Comparison of ENCODE assay signal across 8 mouse cellular contexts in the genomic region with DNA sequence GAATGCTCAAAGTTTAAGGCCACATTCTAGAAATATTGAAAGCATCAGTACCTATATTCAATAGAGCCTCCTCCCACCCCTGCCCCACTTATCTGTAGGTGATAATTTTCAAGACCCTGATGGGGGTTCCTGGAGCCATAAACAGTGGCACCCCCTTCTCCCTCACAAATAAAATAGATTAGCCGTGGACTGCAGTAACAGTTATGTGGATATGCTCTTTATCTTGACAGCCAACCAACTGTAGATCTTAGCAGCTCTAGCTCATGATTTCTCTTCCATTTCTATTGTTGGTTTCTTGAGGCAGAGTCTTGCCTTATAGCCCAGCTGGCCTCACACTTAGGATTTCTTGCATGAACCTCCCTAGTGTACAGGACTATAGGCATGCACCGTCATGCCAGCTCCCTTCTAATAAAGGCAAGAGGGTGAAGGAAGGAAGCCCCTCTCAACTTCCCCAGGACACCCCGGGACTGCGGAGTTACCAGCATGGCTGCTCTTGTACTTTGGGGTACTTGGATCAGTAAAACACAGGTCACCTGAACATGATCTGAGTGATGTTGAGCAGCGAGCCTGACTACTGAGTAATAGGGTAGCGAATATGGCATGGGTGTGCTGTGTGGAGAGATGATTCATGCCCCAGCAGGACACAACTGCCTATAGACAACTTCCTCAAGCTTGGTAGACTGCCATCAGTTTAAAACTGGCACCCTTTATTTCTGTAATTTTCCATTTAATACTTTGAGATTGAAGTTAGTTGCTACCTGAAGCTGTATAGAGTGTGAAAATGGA.
DNase-seq lines count a peak whose midpoint lies in the region; ATAC-seq lines count a peak whose summit lies in the region.

No protein-coding gene starts in this region.

- ATAC-seq in heart, embryonic 13.5 days (ENCODE audit: extremely low read depth, insufficient number of reproducible peaks, low FRiP score, low TSS enrichment), result no peak
- ATAC-seq in hindbrain, embryonic 14.5 days (ENCODE audit: low FRiP score), result no peak
- no peak for ATAC-seq in midbrain, embryonic 12.5 days (ENCODE audit: low FRiP score, low read depth)

- H3K27ac ChIP-seq in heart, embryonic 13.5 days (replicated peaks), result peak overlapping the region; percentile 85
- H3K27ac ChIP-seq in brown adipose tissue, adult 24 weeks (replicated peaks; ENCODE audit: low read depth, low read length), result peak overlapping the region; percentile 39; the same call in 1 of the 2 replicates
- H3K27ac ChIP-seq in hindbrain, embryonic 14.5 days, result peak overlapping the region; percentile 53
- peak overlapping the region; percentile 58 for H3K27ac ChIP-seq in midbrain, embryonic 12.5 days (replicated peaks)

- H3K27me3 ChIP-seq in heart, embryonic 13.5 days (replicated peaks), result no peaks in the 10 kb centered on the region
- no peaks in the 10 kb centered on the region for H3K27me3 ChIP-seq in hindbrain, embryonic 14.5 days (ENCODE audit: control insufficient read depth, insufficient read depth, low read length)
- no peaks in the 10 kb centered on the region for H3K27me3 ChIP-seq in midbrain, embryonic 12.5 days

- no peak for DNase-seq in heart, adult 18-20 months
- no peak for DNase-seq in hindbrain, embryonic 14.5 days (ENCODE audit: low spot score)
- DNase-seq in layer of hippocampus, postnatal 25 days (ENCODE audit: extremely low spot score in 1 of 2, low spot score in 1 of 2), result no peak
- DNase-seq in thymus, postnatal 10 days (ENCODE audit: low spot score in 2 of 2), result no peak
- no peak for DNase-seq in adipocyte (ENCODE audit: low spot score)

- 73% methylated on average over 6 of the region's 6 CpGs for whole genome bisulfite sequencing in heart, embryonic 13.5 days
- WGBS in hindbrain, embryonic 14.5 days, result 83% methylated on average over 6 of the region's 6 CpGs
- WGBS in midbrain, embryonic 12.5 days, result 84% methylated on average over 6 of the region's 6 CpGs

- H3K36me3 ChIP-seq in heart, embryonic 13.5 days, result peaks cover 25% of the 10 kb centered on the region
- no peaks in the 10 kb centered on the region; the same call in 1 of the 2 replicates for H3K36me3 ChIP-seq in hindbrain, embryonic 14.5 days (replicated peaks; ENCODE audit: control insufficient read depth, insufficient read depth)
- no peaks in the 10 kb centered on the region for H3K36me3 ChIP-seq in midbrain, embryonic 12.5 days

- H3K9ac ChIP-seq in heart, embryonic 13.5 days, result 0 out of 2 replicates have a peak overlapping the region, but pooled peaks have one; percentile 40
- no peak overlapping the region for H3K9ac ChIP-seq in hindbrain, embryonic 14.5 days
- no peak overlapping the region for H3K9ac ChIP-seq in midbrain, embryonic 12.5 days (replicated peaks)

- H3K9me3 ChIP-seq in heart, embryonic 13.5 days, result peaks cover 5% of the 10 kb centered on the region
- H3K9me3 ChIP-seq in hindbrain, embryonic 14.5 days (ENCODE audit: control insufficient read depth, low read length), result no peaks in the 10 kb centered on the region
- H3K9me3 ChIP-seq in midbrain, embryonic 12.5 days, result peaks cover 3% of the 10 kb centered on the region; the same call in 1 of the 2 replicates

- peaks cover 38% of the 10 kb centered on the region for H3K4me1 ChIP-seq in heart, embryonic 13.5 days
- peaks cover 19% of the 10 kb centered on the region for H3K4me1 ChIP-seq in brown adipose tissue, adult 24 weeks (ENCODE audit: control insufficient read depth, insufficient read depth, insufficient read length, low read length)
- H3K4me1 ChIP-seq in hindbrain, embryonic 14.5 days (replicated peaks; ENCODE audit: control insufficient read depth, insufficient read depth, low read length), result 0 out of 2 replicates have a peak, but pooled peaks cover 12% of the 10 kb centered on the region
- peaks cover 21% of the 10 kb centered on the region for H3K4me1 ChIP-seq in midbrain, embryonic 12.5 days

- H3K4me2 ChIP-seq in heart, embryonic 13.5 days, result peak overlapping the region; percentile 40
- no peak overlapping the region for H3K4me2 ChIP-seq in hindbrain, embryonic 14.5 days (replicated peaks)
- no peak overlapping the region for H3K4me2 ChIP-seq in midbrain, embryonic 12.5 days (replicated peaks)

- H3K4me3 ChIP-seq in heart, embryonic 13.5 days, result no peak overlapping the region
- no peak overlapping the region for H3K4me3 ChIP-seq in brown adipose tissue, adult 24 weeks (ENCODE audit: insufficient read depth, low read depth, low read length)
- H3K4me3 ChIP-seq in hindbrain, embryonic 14.5 days (replicated peaks; ENCODE audit: low read length), result no peak overlapping the region
- H3K4me3 ChIP-seq in midbrain, embryonic 12.5 days, result no peak overlapping the region
